Mouse (Mus musculus): ENCODE results near the gene 5330417C22Rik. TPM values are rescaled to one million over a fixed set of nuclear protein-coding genes. Genes with fewer than 3 reads are reported as not detected.

The 5330417C22Rik gene
- polyA plus RNA-seq, 1 experiment from 2014 or later, result not detected

GRCm38 (mm10) chr3:108554587-108555312 lies 18.4 kb upstream of the 5330417C22Rik start:
- Histone ChIP-seq H3K79me2 (ENCODE audit: inconsistent target) (no peaks in the 10 kb centered on the region), H3K36me3 (ENCODE audit: inconsistent target) (peaks cover 29% of the 10 kb centered on the region; the same call in 1 of the 2 replicates), H3K27ac (peak overlapping the region; percentile 48), H3K4me3 (ENCODE audit: inconsistent target) (peak overlapping the region; percentile 59)
- 17% methylated on average over 22 of the region's 22 CpGs for WGBS (ENCODE audit: missing documents)

GRCm38 (mm10) chr3:108554111-108554561 lies 17.8 kb upstream of the 5330417C22Rik start:
- peak overlapping the region; percentile 59 for H3K4me3 ChIP-seq (ENCODE audit: inconsistent target)
- H3K79me2 ChIP-seq (ENCODE audit: inconsistent target), result no peaks in the 10 kb centered on the region
- peaks cover 24% of the 10 kb centered on the region; the same call in 1 of the 2 replicates for H3K36me3 ChIP-seq (ENCODE audit: inconsistent target)
- peak overlapping the region; percentile 48 for H3K27ac ChIP-seq
- 2% methylated on average over 42 of the region's 42 CpGs for WGBS (ENCODE audit: missing documents)

- Histone ChIP-seq H3K27ac (no peak overlapping the region), H3K79me2 (ENCODE audit: inconsistent target) (no peaks in the 10 kb centered on the region), H3K36me3 (ENCODE audit: inconsistent target) (no peaks in the 10 kb centered on the region), H3K4me3 (ENCODE audit: inconsistent target) (no peak overlapping the region)
- WGBS (ENCODE audit: missing documents), result 68% methylated on average over 11 of the region's 11 CpGs
Measured at GRCm38 (mm10) chr3:108542299-108542698, 6.0 kb upstream of the 5330417C22Rik start.

- Histone ChIP-seq H3K79me2 (ENCODE audit: inconsistent target) (no peaks in the 10 kb centered on the region), H3K36me3 (ENCODE audit: inconsistent target) (no peaks in the 10 kb centered on the region), H3K4me3 (ENCODE audit: inconsistent target) (no peak overlapping the region), H3K27ac (no peak overlapping the region)
- WGBS (ENCODE audit: missing documents), result 4% methylated on average over 17 of the region's 17 CpGs
Measured at GRCm38 (mm10) chr3:108537303-108537702, 967 bp upstream of the 5330417C22Rik start.

- Histone ChIP-seq H3K36me3 (ENCODE audit: inconsistent target) (no peaks in the 10 kb centered on the region), H3K27ac (no peak overlapping the region), H3K4me3 (ENCODE audit: inconsistent target) (no peak overlapping the region), H3K79me2 (ENCODE audit: inconsistent target) (no peaks in the 10 kb centered on the region)
- 19% methylated on average over 15 of the region's 15 CpGs for whole genome bisulfite sequencing (ENCODE audit: missing documents)
Measured at GRCm38 (mm10) chr3:108535896-108536516, 330 bp downstream of the 5330417C22Rik start.

GRCm38 (mm10) chr3:108533951-108534350 lies 2.4 kb downstream of the 5330417C22Rik start, which contains the start of gene 1700013F07Rik:
TSS of gene 1700013F07Rik (plus strand) at chr3:108534150.
- Histone ChIP-seq H3K36me3 (ENCODE audit: inconsistent target) (no peaks in the 10 kb centered on the region), H3K79me2 (ENCODE audit: inconsistent target) (no peaks in the 10 kb centered on the region), H3K27ac (no peak within 1 kb of the TSS), H3K4me3 (ENCODE audit: inconsistent target) (no peak within 1 kb of the TSS)
- WGBS (ENCODE audit: missing documents), result 93% methylated on average over 6 of the region's 6 CpGs

- Histone ChIP-seq H3K27ac (no peak overlapping the region), H3K79me2 (ENCODE audit: inconsistent target) (no peaks in the 10 kb centered on the region), H3K4me3 (ENCODE audit: inconsistent target) (no peak overlapping the region), H3K36me3 (ENCODE audit: inconsistent target) (no peaks in the 10 kb centered on the region)
- 83% methylated on average over 9 of the region's 9 CpGs for WGBS (ENCODE audit: missing documents)
Measured at GRCm38 (mm10) chr3:108533114-108533885, 3.0 kb downstream of the 5330417C22Rik start.

- Histone ChIP-seq H3K27ac (no peak overlapping the region), H3K79me2 (ENCODE audit: inconsistent target) (no peaks in the 10 kb centered on the region), H3K36me3 (ENCODE audit: inconsistent target) (no peaks in the 10 kb centered on the region), H3K4me3 (ENCODE audit: inconsistent target) (no peak overlapping the region)
- WGBS (ENCODE audit: missing documents), result 96% methylated on average over 8 of the region's 8 CpGs
Measured at GRCm38 (mm10) chr3:108528489-108528888, 7.8 kb downstream of the 5330417C22Rik start.

GRCm38 (mm10) chr3:108523415-108523814 lies 12.9 kb downstream of the 5330417C22Rik start:
- Histone ChIP-seq H3K36me3 (ENCODE audit: inconsistent target) (no peaks in the 10 kb centered on the region), H3K27ac (no peak overlapping the region), H3K79me2 (ENCODE audit: inconsistent target) (no peaks in the 10 kb centered on the region), H3K4me3 (ENCODE audit: inconsistent target) (no peak overlapping the region)
- WGBS (ENCODE audit: missing documents), result 60% methylated on average over 4 of the region's 4 CpGs

GRCm38 (mm10) chr3:108518276-108518675 lies 18.1 kb downstream of the 5330417C22Rik start:
- WGBS (ENCODE audit: missing documents), result 77% methylated on average over 4 of the region's 4 CpGs

GRCm38 (mm10) chr3:108513465-108513864 lies 22.9 kb downstream of the 5330417C22Rik start:
- 81% methylated on average over 3 of the region's 3 CpGs for WGBS (ENCODE audit: missing documents)
- Histone ChIP-seq H3K27ac (no peak overlapping the region), H3K79me2 (ENCODE audit: inconsistent target) (no peaks in the 10 kb centered on the region), H3K4me3 (ENCODE audit: inconsistent target) (no peak overlapping the region), H3K36me3 (ENCODE audit: inconsistent target) (no peaks in the 10 kb centered on the region)

More at GRCm38 (mm10) chr3:108518276-108518675, 18.1 kb downstream of the 5330417C22Rik start:
- Histone ChIP-seq H3K27ac (no peak overlapping the region), H3K36me3 (ENCODE audit: inconsistent target) (no peaks in the 10 kb centered on the region), H3K4me3 (ENCODE audit: inconsistent target) (no peak overlapping the region), H3K79me2 (ENCODE audit: inconsistent target) (no peaks in the 10 kb centered on the region)

GRCm38 (mm10) chr3:108510716-108511483 lies 25.4 kb downstream of the 5330417C22Rik start:
- no peak overlapping the region for H3K27ac ChIP-seq
- no peaks in the 10 kb centered on the region for H3K79me2 ChIP-seq (ENCODE audit: inconsistent target)
- no peak overlapping the region for H3K4me3 ChIP-seq (ENCODE audit: inconsistent target)
- 38% methylated on average over 8 of the region's 9 CpGs for WGBS (ENCODE audit: missing documents)
- H3K36me3 ChIP-seq (ENCODE audit: inconsistent target), result no peaks in the 10 kb centered on the region

GRCm38 (mm10) chr3:108510156-108510555 lies 26.2 kb downstream of the 5330417C22Rik start:
- H3K79me2 ChIP-seq (ENCODE audit: inconsistent target), result no peaks in the 10 kb centered on the region
- no peaks in the 10 kb centered on the region for H3K36me3 ChIP-seq (ENCODE audit: inconsistent target)
- no peak overlapping the region for H3K4me3 ChIP-seq (ENCODE audit: inconsistent target)
- no peak overlapping the region for H3K27ac ChIP-seq
- 100% methylated on average over 1 of the region's 2 CpGs for WGBS (ENCODE audit: missing documents)
